Mouse (Mus musculus) E14TG2a.4 (cell line): Measurements from ENCODE around the gene Acin1.

Experiments used
- CTCF ChIP-seq: conservative IDR thresholded peaks from 2 replicates; pipeline ENCODE4 v1.5.1; 2014; ENCODE audit warnings: low read length
- POU5F1 ChIP-seq: IDR thresholded peaks from 2 replicates; pipeline ENCODE4 v1.6.1; 2014; ENCODE audit warnings: low read length, borderline replicate concordance

DNA sequence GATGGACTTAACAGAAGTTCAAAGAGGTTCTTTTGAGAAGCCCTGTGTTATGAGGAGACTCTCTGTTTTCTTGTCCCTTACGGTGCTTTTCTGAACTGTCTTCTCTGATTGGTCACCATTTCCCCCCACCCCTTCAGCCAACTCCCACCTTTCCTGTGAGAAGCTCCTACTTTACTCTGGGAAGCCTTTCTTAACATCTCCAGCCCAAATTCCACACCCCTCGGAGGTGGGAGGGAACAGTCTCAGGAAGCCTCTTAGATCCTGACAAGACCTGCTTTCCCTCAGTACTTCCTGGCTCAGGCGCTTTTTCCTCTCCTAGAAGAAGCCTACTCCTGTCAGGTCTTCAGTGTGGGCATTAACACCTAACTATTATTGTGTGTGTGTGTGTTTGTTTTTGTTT lies 12.9 kb upstream of the Acin1 start:
- no peak for TF ChIP-seq CTCF
- no peak for TF ChIP-seq POU5F1
